Mouse (Mus musculus) cerebellum, postnatal 4 days (tissue): Measurements from ENCODE around the gene Atp6v0a4.

Experiments used
- DNase-seq, 2 experiments: peaks; one replicate each; pipeline ENCODE4 v3.0.0; 2022; ENCODE audit warnings: low spot score in 2 of 2, mixed read lengths in 1 of 2

Atp6v0a4 gene

DNA sequence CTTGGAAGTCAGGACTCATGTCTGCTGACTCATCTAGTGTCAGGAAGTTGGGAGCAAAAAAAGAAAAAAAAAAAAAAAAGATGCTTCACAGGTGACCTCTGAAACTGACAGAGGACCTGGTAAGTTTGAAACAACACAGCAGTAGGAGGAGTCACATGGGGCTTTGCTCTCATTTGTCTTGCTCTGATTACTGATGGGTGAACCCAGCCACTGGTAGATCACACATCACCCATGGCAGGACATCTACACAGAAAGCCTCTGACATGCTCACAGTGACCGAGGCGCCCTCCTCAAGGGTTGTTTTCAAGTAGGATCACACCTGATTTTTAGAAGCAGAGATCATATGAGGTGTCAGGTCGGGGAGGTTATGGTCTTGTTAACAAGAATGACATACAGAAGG is 1.1 kb upstream of the Atp6v0a4 start:
- DNase-seq, result no peak

DNA sequence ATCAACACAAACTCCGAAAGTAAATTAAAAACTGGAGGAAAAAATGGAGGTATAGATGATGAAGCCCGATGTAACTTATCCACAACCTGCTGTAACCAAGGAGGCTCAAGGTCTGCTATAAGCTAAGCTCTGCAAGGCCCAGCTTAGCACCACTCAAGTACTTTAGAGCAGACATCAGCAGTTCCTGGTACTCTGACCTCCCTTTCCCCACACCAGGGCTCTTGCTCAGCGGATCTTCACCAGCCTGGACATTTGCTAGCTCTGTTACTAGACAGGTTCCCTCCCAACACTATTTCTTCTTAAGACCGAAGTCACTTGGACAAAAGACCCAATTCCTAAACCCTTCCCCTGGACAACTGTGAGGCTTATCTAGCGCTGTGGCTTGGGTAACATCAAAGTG is 496 bp upstream of the Atp6v0a4 start:
- DNase-seq, result no peak

DNA sequence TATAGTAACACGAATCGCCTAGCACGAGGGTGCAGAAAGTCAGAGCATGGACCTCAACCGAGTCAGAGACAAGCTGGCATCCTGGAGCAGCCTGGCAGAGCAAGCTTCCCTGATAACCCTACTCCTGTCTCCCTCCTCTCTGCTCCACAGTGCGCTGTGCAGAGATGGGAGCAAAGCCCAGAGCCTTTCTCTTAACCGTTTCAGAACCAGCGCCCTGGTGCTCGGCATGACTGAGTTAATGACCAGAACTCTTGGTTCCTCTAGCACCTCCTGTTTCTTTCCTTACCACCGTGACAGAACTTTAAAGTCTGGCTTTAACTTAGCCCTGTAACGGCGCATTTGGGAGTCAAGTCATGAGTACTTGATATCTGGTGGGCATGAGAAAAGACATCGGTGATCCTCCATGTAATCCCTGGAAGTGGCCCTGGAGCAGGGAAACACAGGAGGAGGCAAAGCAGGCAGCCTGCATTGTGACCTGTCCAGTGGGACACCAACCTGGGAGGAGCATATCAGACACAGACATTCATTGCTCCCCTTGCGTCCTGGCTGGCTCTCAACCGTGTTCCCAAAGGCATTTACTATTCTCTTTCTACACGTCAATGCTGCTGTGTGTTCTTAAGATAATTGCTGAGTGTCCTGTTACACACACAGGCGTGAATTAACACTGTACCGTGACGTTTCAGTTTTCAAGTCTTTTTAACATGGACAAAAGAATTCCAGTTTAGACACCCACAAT is 747 bp downstream of the Atp6v0a4 start:
- DNase-seq, result no peak

DNA sequence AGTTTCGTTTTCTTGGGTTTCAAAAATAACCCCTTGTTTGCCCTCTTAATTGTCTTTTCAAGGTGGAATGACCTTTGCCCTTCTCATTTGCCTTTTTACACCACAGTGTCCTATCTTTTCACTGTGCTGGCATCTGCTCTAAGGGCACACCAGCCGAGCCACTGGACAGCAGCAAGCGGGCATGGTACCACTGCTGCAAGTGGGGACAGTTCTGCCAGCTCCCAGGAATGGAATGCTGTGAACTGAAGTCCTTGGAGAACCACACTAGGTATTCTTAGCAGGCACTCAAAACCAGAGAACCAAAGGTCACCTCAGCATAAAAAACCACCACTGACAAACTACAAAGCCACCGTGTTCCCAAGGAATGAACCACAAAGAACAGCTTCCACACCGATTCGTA is 1.6 kb downstream of the Atp6v0a4 start:
- DNase-seq, result no peak

DNA sequence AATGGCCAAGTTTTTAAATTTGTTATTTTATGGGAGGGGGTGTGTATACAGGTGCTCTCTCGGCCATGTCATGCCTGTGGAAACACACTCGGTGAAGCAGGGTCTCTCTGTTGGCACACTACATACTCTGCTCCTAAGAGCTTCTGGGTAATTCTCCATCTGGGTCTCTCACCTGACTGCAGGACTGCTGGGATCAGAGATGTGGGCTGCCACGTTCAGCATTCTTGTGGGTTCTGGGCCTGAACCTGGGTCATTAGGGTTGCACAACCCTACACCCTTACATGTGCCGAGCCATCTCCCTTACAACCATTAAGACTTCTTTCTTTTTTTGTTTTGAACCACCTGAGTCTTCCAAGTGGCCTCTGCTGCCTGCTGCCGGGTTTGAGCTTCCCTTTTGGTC is 2.5 kb downstream of the Atp6v0a4 start:
- DNase-seq, result no peak

DNA sequence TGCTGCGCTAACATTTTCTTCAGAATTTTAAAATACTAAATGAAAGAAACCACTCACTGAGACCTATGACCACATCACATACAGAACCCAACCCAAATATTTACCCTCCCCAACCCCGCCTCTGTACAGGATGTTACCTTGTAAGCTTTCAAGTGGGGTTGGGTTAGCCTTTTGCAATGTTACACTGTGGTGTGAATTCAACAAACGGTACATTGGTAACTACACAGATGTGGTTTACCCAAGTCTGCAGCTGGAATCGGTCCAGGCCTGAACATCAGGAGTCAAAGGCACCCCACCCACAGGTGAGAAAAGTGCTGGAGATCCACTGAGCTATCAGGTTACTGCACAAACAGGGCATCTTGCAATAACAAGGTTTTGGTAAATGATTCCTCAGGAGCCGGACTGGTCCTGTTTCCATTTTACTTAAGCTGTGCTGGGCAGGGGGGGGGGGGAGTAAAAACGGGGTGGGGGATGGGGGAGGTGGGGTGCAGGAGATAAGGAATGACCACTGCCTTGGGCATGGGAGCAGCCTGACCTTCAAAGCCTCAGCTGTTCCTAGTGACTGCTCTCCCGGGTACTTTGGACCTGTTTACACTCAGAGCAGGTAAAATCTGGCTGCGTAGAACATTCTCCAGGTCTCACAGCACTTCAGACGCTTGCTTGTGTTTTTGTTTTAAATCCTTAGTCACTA is 3.6 kb downstream of the Atp6v0a4 start:
- DNase-seq, result no peak

DNA sequence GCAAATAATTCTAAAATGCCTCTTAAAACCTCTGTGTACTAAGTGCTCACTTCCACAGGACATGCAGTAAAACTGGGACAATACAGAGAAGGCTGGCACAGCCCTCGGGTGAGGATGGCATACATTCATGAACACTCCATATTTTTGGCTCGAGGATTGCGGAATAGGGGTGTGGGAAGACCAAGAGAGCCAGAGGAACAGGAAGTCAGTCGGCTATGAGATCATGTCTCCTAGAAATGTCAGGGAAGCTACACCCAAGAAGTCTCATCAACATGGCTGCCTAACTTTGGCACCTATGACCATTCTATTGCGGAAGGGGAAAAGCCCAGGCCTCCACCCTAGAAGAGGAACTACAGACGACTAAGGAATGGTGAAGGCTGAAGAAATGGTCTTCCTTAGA is 6.0 kb downstream of the Atp6v0a4 start:
- no peak for DNase-seq

DNA sequence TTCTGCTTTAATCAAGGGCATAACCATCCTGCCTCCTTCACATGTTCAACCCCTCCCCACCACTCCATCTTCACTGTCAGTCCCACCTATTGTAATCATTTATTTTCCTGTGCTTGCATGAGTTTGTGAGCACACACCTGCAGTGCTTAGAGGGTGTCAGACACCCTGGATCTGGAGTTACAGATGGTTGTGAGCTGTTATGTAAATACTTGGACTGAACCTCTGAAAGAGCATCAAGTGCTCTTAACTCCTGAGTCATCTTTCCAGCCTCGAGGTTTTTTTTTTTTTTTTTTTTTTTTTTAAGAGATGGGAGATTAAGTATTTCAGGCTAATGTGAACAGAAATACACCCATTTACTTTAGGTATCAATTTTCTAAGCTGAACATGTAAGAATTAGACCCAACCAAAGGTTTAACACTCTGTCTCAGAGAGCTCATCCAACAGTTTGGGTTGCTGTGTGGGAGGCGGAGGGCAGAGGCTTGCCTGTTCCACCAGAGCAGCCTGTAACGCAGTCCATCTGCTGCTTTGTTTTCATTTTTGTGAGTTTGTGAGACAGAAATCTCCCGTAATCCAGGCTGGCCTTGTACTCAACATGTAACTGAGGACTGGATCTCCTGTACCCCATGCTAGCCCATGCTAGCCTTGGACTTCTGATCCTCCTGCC is 8.1 kb downstream of the Atp6v0a4 start:
- DNase-seq, result no peak

DNA sequence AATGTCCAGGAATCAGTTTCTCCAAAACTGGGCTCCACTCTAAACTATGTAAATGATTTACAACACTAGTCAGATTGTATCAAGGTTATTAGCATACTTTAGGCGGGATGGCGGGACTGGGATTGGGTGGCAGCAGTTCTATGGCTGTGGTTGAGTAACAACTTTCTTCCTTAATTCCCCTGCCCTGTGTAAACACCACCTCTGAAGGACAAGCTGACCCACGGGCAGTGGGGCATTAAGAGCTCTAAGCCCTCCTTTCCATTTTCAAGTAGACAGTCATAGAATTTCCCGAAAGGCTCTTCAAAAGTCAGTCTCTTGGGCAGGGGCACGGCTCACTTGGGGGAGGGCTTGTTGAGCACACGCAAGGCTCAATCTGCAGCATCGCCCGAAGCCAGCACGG is 13.5 kb downstream of the Atp6v0a4 start:
- no peak for DNase-seq

DNA sequence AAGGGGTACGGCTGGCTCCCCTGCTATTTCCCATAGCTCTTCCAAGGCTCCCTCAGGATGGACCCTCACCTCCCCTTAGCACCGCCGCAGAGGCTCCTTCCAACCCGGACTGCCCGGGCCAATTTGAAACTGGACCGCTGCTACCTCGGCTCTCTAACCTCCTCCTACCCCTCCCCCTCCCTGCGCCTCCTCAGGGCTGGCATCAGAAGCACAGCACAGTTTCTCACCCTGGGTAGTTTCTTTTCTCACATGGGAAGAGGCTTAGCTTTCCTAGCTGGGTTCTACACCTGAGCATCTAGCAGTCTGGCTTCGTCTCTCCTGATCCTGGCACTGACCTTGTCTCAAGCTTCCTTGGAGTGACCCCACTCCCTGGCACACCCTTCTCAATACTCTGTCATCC is 14.5 kb downstream of the Atp6v0a4 start:
- no peak for DNase-seq

DNA sequence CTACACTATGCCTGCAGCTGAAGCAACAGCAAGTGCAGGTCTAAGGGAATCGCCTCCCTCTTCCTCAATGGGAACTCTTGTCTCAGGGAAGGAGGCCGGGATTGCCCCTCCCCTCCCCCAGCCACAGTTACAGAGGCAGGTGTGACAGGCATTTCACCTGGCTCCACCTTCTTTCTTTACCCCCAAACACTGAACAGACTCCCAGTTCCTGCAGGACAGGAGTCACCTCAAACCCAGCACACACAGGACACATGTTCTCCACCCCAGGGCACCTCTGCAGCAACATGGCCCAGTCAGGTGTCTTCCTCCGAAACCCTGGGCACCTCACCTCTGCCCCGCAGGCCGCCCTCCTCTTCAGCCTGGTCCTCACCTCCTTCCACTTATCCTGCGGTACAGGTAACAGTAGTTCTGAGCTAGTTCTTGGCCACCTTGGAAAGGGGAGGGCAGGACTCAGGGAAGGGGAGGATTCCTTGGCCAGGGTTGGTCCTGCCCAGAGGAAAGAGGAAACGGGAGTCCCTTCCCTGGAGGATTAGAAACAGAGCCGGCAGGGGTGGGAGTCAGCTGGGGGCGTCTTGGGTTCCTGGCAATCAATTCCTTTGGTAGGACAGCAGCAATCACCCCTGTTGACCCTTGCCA is 15.1 kb downstream of the Atp6v0a4 start, which contains the start of gene Tmem213:
Tmem213 (plus strand) TSS at position 96 of the 636 bp plus-strand sequence.
- DNase-seq, result no peak

DNA sequence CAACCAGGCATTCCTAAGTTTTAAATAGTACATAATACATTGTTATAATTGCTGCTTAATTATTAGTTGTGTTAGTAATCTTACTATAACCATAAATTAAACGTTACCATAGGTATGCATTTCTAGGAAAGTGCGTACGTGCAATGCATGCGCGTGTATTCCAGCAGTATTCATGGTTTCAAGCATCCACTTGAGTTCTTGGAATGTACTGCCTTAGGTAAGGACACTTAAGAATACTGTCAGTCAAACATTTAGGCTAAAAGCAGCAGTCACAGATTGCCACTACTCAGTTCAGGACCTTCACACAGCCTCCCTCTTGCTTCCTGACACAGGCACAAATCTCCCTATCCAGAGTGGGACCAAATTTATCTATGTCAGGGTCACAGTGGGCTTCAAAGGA is 15.9 kb downstream of the Atp6v0a4 start:
- DNase-seq, result no peak

DNA sequence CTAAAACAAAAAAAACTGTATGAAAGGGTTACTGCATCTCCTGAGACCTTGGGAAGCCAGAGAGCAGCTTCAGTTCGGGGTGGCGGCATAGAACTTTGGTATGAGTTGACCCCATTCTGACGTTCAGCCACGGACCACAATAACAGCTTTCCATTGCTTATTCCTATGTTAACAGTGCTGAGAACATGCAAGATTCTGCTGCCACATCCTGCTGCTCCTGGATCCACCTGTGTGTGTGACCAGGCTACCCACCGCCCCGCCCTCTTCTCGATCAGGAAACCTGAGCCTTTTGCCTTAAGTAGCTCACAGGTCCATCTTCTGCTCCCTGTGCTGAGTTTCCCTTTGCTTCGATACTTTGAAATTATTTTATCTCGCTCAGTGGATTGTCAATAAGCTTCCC is 18.5 kb downstream of the Atp6v0a4 start:
- no peak for DNase-seq

DNA sequence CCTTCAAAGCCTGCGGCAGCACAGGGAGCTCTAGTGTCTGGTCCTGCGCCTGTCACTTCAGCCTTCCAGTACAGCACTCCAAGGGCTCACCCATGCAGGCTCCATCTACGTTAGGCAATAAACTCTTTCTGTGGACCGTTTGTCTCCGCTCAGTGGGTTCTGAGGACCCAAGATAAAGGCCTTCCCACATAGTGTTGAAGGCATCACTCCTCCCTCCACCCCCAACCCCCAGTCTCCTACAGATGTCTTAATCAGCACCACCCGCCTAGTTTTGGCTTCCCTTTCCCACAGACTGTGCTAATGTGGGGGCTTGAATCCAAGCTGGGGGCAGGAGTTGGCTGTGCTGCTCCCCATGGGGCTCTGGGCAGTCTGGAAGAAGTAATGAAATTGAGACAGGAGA is 20.6 kb downstream of the Atp6v0a4 start:
- DNase-seq, result no peak

DNA sequence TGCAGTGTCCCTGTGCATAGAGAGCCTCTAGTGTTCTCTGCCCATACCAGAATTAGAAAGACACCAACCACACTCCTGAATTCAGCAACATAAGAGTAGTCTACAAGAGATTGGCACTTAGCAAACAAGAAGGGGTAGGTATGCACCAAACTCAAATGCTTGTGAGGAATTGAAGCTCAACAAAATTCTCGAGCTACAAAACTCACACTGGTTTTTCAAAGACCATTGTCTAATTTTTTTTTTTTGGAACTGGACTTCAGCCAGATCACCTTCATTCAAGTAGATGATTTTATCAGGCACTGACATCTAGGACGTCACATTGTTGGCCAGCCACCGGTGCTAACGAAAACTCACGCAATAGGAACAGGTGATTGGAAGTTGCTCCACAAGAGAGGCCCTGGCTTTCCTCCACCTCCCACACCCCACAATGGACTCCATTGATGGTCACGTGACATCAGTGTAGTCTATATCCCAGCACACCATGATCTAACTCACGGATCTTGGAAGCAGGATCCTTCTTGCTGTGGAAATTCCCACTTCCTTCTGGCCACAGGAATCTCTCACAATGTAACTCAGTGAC is 22.1 kb downstream of the Atp6v0a4 start:
- no peak for DNase-seq

DNA sequence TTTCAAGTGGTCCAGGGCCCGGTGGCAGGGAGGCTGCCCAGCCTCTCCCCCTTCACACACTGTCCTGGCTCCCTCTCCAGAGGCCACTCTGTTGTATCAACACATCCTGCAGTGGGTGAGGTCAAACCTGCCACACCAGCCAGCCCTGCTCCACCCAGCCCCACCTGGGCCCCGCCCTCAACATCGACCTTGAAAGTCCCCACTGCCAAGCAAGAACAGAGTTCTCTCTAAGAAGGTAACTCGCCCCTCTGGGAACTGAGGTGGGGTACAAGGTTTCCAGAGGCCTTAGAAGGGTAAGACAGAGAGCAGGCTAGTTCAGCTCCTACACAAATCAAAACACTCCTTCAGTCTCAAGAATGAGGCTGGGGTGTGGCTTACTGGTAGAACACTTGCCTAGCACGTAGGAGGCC is 27.4 kb downstream of the Atp6v0a4 start:
- DNase-seq, result no peak

DNA sequence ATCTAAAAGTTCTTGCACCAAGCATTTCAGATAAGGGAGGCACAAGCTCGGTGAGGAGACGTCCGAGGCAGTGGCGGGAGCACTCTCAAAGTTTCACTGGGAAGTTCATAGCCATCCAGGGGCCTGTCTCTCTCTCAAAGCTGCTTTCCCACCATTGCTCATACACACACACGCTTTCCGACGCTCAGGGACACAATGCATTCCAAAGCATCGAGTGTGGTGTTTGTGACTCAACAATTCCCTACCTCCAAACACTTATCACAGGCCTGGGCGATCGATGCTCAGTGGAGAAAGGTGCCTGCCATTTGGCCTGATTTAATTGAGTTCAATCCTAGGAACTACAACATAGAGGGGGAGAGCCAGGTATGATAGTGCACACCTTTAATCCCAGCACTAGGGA is 29.7 kb downstream of the Atp6v0a4 start:
- DNase-seq, result no peak

DNA sequence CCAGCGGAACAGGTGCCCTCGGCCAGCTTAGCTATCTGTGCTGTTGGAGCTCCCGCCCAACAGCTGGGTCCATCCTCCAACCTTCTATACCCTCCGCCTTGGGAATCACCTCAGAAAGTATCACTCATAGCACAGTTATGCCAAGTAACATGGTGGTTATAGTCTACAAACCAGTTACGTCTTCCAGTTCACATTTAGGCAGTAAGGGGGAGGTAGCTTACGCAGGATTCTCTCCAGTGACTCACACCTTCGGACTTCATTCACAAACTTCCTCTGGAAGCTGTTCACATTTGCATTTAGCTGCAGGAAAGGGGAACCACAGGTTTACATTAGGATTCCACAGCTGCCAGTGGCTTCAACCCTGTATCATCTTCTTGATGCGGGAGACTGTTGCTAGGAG is 31.8 kb downstream of the Atp6v0a4 start:
- no peak for DNase-seq

DNA sequence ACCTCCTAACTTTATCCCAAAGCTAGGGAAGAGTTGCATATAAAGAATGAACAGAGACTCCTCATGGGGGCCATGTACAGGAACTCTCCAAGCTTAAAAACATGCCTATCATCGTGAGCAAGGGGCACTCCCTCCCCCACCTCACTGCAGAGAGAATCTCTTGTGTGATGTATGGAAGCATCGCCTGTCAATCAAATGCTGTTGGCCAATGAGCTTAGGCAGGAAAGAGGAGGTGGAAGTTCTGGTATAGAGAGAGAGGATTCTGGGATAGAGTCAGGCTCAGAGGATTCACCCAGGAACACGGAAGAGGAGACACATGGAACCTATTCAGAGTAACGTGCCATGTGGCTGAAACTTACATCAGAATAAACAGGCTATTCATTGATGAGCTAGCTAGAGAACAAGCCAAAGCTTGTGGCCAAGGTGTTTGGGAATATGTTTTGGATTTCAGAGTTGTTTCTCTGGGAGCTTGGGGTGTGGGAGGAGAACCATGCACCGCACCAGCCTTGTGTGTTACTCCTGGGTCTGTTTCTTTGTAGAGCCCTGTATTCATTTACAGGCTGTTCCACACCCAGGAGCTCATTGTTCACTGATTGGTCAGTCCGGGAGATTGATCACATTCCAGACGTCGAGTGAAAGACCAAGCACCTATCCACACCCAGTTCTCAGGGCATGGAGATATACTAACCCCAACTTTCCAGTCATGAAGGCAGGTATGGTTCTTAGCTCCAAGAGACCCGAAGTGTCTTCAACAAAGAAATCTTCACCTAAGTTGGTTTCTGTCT is 37.0 kb downstream of the Atp6v0a4 start:
- DNase-seq, result no peak

DNA sequence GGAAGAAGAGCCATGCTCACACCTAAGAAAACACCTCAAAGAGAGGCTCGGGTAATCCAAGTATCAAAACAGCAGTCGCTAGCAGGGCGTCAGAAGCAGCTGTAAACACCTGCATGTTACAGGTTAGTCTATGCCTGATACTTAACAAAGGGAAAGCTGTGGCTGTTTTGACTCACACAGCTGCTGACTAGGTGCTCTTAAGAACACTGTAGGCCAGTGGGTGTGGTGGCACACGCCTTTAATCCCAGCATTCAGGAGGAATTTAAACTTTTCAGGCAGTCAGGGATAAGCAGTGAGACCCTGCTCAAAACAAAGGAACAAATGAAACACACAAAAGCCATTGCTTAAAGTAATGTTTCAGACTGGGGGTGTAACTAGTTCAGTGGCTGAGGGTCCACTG is 41.2 kb downstream of the Atp6v0a4 start:
- DNase-seq, result no peak

DNA sequence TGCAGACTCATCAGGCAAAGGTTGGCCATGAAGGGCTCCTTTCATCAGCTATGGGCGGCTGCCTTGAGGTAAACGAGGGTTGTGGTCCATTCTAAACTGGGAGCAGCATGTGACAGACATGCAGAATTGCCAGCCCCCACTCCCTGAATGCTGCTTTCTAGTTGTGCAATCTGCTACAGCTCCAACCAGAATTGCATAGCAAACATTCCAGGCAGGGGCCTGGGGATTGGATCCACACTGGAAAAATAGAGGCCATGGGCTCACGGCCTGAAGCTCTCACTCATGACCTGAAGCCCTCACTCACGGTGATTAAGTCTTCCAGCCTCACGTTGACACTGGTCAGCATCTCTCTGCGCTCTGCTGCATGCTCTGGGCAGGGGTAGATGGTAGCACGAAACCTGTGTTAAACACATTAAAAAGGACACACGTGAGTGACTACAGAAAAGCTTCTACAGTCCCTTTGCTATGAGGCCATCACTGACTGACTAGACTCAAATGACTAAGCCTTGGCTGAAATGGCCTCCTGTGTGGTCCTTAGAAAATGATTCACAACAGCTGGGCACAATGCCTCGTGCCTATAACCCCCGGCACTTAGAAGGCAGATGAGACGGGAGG is 42.6 kb downstream of the Atp6v0a4 start:
- DNase-seq, result no peak
